Mouse (Mus musculus): ENCODE results near the gene Olfr1028. TPM values are rescaled to one million over a fixed set of nuclear protein-coding genes. Genes with fewer than 3 reads are reported as not detected.

Olfr1028 gene
- polyA plus RNA-seq (2014; fragmentation: Illumina TruSeq; extraction: RNeasy Lipid Tissue Mini Kit (QIAGEN cat#74804); ENCODE audit: low read depth, low replicate concordance) = not detected

DNA sequence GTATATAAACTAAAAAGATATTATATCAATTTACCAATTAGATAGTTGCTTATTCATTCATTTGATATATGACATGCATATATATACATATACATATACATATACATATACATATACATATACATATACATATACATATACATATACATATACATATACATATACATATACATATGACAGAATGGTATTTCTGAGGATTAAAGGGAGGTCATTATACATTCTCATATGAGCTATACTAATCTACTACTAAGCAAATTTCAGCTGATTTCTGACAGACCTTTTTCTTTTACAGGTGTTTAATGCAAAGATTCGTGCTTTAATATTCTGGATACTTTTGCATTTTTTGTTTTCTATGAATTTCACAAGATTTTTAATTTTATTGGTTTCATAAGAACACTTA is at the start of gene Olfr1028:
Gene Olfr1028, plus strand, starts transcription at position 301 of the 400 bp plus-strand sequence.

DNA sequence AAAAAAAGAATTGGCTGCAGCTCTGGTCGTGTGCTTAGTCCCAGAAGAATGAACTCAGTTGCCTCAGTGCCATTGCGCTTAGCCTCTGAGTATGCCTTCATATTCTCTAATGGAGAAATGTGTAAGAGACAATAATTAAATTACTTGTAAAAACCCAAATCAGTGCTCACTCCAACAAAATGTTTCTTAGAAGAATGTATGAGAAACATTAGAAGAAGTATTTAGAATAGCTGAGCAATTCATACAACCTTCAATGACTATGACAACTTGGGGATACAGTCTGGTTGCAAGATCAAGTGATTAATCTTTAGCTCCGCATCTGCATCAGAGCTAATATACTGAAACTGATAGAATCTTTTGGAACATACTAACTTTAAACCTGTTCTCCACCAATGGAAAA is 45.3 kb upstream of the Olfr1028 start, which contains the start of gene Olfr1024:
Gene Olfr1024, minus strand, starts transcription at position 101 of the 400 bp plus-strand sequence.

DNA sequence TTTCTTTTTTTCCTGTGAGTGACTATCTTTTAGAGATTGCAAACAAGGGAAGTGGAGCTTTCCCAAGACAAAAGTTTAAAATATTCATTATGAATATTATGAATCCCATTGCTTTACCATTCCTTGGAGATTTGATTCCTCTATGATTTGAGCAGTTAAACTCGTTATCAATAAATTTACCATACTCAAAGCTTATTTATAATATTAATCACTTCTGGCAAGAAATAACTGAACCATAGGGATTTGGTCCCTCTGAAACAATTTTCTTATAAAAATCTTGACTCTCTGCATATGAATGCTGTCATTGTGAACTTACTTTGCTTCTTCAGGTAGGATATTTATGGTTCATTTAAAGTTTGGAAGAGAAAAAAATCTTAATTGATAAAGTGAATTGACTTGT is 35.3 kb upstream of the Olfr1028 start, which contains the start of gene Olfr1025-ps1:
Gene Olfr1025-ps1, plus strand, starts transcription at position 301 of the 400 bp plus-strand sequence.

DNA sequence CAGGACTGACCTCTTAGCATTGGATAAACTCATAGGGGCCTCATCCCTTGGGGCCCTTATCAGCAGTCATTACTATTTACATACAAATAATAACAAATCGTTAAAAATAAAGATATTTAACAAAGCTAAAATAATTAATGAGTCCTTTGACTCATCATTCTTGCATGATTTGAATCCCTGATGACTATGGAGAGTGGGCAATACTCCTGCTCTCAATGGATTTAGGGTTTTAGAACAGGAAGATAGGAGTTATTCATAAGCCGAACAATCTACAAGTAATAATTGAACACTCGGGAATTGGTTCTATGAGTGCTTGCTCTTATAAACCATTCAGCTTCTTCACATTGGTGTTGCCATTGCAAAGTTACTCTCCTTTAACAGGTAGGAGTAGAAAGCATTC is 29.0 kb upstream of the Olfr1028 start, which contains the start of gene Olfr1026:
Gene Olfr1026, plus strand, starts transcription at position 301 of the 400 bp plus-strand sequence.

DNA sequence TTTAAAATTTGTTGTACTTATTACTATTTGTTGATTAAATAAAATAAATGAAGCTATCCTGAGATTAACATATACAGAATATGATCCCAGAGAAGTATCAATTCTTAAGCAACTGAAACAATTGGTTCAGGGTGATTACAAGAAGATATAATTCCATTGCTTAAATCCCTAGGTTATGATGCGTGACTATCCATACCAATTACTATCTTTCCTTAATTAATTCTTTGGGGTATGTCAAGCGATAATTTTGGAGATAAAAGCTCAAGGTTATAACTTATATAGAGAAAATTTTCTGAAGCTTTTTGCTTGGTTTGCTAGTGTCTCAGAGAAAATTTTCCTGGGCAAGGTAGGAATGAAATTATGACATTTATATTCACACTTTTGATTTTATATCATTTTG is 23.4 kb downstream of the Olfr1028 start, which contains the start of gene Olfr1029:
Gene Olfr1029, plus strand, starts transcription at position 301 of the 400 bp plus-strand sequence.

DNA sequence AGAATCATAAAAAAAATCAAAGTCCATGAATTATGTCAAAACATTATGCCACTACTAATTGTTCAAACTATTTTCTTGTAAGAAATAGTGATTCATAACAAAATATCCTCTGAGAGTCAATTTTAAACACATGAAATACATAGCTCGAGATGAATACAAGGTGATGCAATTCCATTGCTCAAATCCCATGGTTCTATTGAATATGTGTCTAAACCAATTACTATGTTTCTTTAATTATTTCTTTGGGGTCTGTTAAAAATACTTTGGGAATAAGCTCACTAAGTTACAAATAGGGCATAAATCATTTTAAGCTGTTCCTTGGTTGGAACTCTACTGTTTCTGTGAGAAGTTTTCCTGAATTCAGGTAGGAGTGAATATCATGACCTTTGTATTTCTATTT is 28.7 kb downstream of the Olfr1028 start, which contains the start of gene Olfr1030:
Gene Olfr1030, plus strand, starts transcription at position 301 of the 400 bp plus-strand sequence.

DNA sequence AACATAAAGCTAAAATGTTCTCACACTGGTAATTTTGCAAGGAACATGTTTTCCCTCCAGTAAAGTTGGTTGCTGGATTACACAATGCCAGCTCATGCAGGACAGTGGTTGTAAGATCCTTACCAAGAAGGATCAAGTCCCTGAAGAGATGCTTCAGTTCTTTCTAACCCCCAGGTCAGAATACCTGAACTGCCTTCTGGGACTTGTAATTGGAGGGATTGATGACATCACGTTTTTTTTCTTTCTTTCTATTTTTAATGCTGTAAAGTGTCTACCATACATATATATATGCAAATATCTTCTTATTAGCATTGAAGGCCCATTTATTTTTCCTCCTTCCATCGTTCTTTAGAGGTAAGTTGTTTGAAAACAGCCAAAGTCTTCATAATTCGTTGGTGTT is 39.8 kb downstream of the Olfr1028 start, which contains the start of gene Olfr1031:
Gene Olfr1031, plus strand, starts transcription at position 301 of the 400 bp plus-strand sequence.

Other genes starting within 250 kb of the Olfr1028 start
- gene Olfr1009, start 235.0 kb upstream of the Olfr1028 start, polyA plus RNA-seq (2014; fragmentation: Illumina TruSeq; extraction: RNeasy Lipid Tissue Mini Kit (QIAGEN cat#74804); ENCODE audit: low read depth, low replicate concordance) = not detected
- gene Olfr1012, start 187.7 kb upstream of the Olfr1028 start, polyA plus RNA-seq (2014; fragmentation: Illumina TruSeq; extraction: RNeasy Lipid Tissue Mini Kit (QIAGEN cat#74804); ENCODE audit: low read depth, low replicate concordance) = not detected
- not detected for gene Olfr1013, start 183.3 kb upstream of the Olfr1028 start, polyA plus RNA-seq (2014; fragmentation: Illumina TruSeq; extraction: RNeasy Lipid Tissue Mini Kit (QIAGEN cat#74804); ENCODE audit: low read depth, low replicate concordance)
- gene Olfr1014, start 177.7 kb upstream of the Olfr1028 start, polyA plus RNA-seq (2014; fragmentation: Illumina TruSeq; extraction: RNeasy Lipid Tissue Mini Kit (QIAGEN cat#74804); ENCODE audit: low read depth, low replicate concordance) = not detected
- gene Olfr1015, start 168.4 kb upstream of the Olfr1028 start, polyA plus RNA-seq (2014; fragmentation: Illumina TruSeq; extraction: RNeasy Lipid Tissue Mini Kit (QIAGEN cat#74804); ENCODE audit: low read depth, low replicate concordance) = not detected
- not detected for gene Olfr1016, start 147.9 kb upstream of the Olfr1028 start, polyA plus RNA-seq (2014; fragmentation: Illumina TruSeq; extraction: RNeasy Lipid Tissue Mini Kit (QIAGEN cat#74804); ENCODE audit: low read depth, low replicate concordance)
- gene Olfr1018, start 132.0 kb upstream of the Olfr1028 start, polyA plus RNA-seq (2014; fragmentation: Illumina TruSeq; extraction: RNeasy Lipid Tissue Mini Kit (QIAGEN cat#74804); ENCODE audit: low read depth, low replicate concordance) = not detected
- not detected for gene Olfr1019, start 105.0 kb upstream of the Olfr1028 start, polyA plus RNA-seq (2014; fragmentation: Illumina TruSeq; extraction: RNeasy Lipid Tissue Mini Kit (QIAGEN cat#74804); ENCODE audit: low read depth, low replicate concordance)
- not detected for gene Olfr1020, start 103.4 kb upstream of the Olfr1028 start, polyA plus RNA-seq (2014; fragmentation: Illumina TruSeq; extraction: RNeasy Lipid Tissue Mini Kit (QIAGEN cat#74804); ENCODE audit: low read depth, low replicate concordance)
- not detected for gene Olfr1022, start 81.8 kb upstream of the Olfr1028 start, polyA plus RNA-seq (2014; fragmentation: Illumina TruSeq; extraction: RNeasy Lipid Tissue Mini Kit (QIAGEN cat#74804); ENCODE audit: low read depth, low replicate concordance)
- not detected for gene Olfr1023, start 64.8 kb upstream of the Olfr1028 start, polyA plus RNA-seq (2014; fragmentation: Illumina TruSeq; extraction: RNeasy Lipid Tissue Mini Kit (QIAGEN cat#74804); ENCODE audit: low read depth, low replicate concordance)
- not detected for gene Olfr1024, start 45.4 kb upstream of the Olfr1028 start, polyA plus RNA-seq (2014; fragmentation: Illumina TruSeq; extraction: RNeasy Lipid Tissue Mini Kit (QIAGEN cat#74804); ENCODE audit: low read depth, low replicate concordance)
- gene Olfr1025-ps1, start 35.2 kb upstream of the Olfr1028 start, polyA plus RNA-seq (2014; fragmentation: Illumina TruSeq; extraction: RNeasy Lipid Tissue Mini Kit (QIAGEN cat#74804); ENCODE audit: low read depth, low replicate concordance) = not detected
- gene Olfr1026, start 28.9 kb upstream of the Olfr1028 start, polyA plus RNA-seq (2014; fragmentation: Illumina TruSeq; extraction: RNeasy Lipid Tissue Mini Kit (QIAGEN cat#74804); ENCODE audit: low read depth, low replicate concordance) = not detected
- not detected for gene Olfr1029, start 23.5 kb downstream of the Olfr1028 start, polyA plus RNA-seq (2014; fragmentation: Illumina TruSeq; extraction: RNeasy Lipid Tissue Mini Kit (QIAGEN cat#74804); ENCODE audit: low read depth, low replicate concordance)
- not detected for gene Olfr1030, start 28.8 kb downstream of the Olfr1028 start, polyA plus RNA-seq (2014; fragmentation: Illumina TruSeq; extraction: RNeasy Lipid Tissue Mini Kit (QIAGEN cat#74804); ENCODE audit: low read depth, low replicate concordance)
- gene Olfr1031, start 39.9 kb downstream of the Olfr1028 start, polyA plus RNA-seq (2014; fragmentation: Illumina TruSeq; extraction: RNeasy Lipid Tissue Mini Kit (QIAGEN cat#74804); ENCODE audit: low read depth, low replicate concordance) = not detected
- not detected for gene Olfr1032, start 55.1 kb downstream of the Olfr1028 start, polyA plus RNA-seq (2014; fragmentation: Illumina TruSeq; extraction: RNeasy Lipid Tissue Mini Kit (QIAGEN cat#74804); ENCODE audit: low read depth, low replicate concordance)
- 4.3 TPM for gene Olfr1033, start 70.2 kb downstream of the Olfr1028 start, polyA plus RNA-seq (2014; fragmentation: Illumina TruSeq; extraction: RNeasy Lipid Tissue Mini Kit (QIAGEN cat#74804); ENCODE audit: low read depth, low replicate concordance)
- 0.69 TPM for gene Olfr1034, start 95.4 kb downstream of the Olfr1028 start, polyA plus RNA-seq (2014; fragmentation: Illumina TruSeq; extraction: RNeasy Lipid Tissue Mini Kit (QIAGEN cat#74804); ENCODE audit: low read depth, low replicate concordance)
- not detected for gene Olfr1036, start 123.6 kb downstream of the Olfr1028 start, polyA plus RNA-seq (2014; fragmentation: Illumina TruSeq; extraction: RNeasy Lipid Tissue Mini Kit (QIAGEN cat#74804); ENCODE audit: low read depth, low replicate concordance)
- not detected for gene Olfr1037, start 136.9 kb downstream of the Olfr1028 start, polyA plus RNA-seq (2014; fragmentation: Illumina TruSeq; extraction: RNeasy Lipid Tissue Mini Kit (QIAGEN cat#74804); ENCODE audit: low read depth, low replicate concordance)
- not detected for gene Olfr1039, start 185.5 kb downstream of the Olfr1028 start, polyA plus RNA-seq (2014; fragmentation: Illumina TruSeq; extraction: RNeasy Lipid Tissue Mini Kit (QIAGEN cat#74804); ENCODE audit: low read depth, low replicate concordance)
- gene Olfr1040, start 196.3 kb downstream of the Olfr1028 start, polyA plus RNA-seq (2014; fragmentation: Illumina TruSeq; extraction: RNeasy Lipid Tissue Mini Kit (QIAGEN cat#74804); ENCODE audit: low read depth, low replicate concordance) = not detected
- gene Olfr1042, start 211.4 kb downstream of the Olfr1028 start, polyA plus RNA-seq (2014; fragmentation: Illumina TruSeq; extraction: RNeasy Lipid Tissue Mini Kit (QIAGEN cat#74804); ENCODE audit: low read depth, low replicate concordance) = not detected
- gene Olfr1043, start 217.1 kb downstream of the Olfr1028 start, polyA plus RNA-seq (2014; fragmentation: Illumina TruSeq; extraction: RNeasy Lipid Tissue Mini Kit (QIAGEN cat#74804); ENCODE audit: low read depth, low replicate concordance) = not detected
- not detected for gene Olfr1044, start 227.4 kb downstream of the Olfr1028 start, polyA plus RNA-seq (2014; fragmentation: Illumina TruSeq; extraction: RNeasy Lipid Tissue Mini Kit (QIAGEN cat#74804); ENCODE audit: low read depth, low replicate concordance)
- not detected for gene Olfr52, start 235.2 kb downstream of the Olfr1028 start, polyA plus RNA-seq (2014; fragmentation: Illumina TruSeq; extraction: RNeasy Lipid Tissue Mini Kit (QIAGEN cat#74804); ENCODE audit: low read depth, low replicate concordance)